Mouse (Mus musculus): ENCODE measurements around the gene Dtl.

DNA sequence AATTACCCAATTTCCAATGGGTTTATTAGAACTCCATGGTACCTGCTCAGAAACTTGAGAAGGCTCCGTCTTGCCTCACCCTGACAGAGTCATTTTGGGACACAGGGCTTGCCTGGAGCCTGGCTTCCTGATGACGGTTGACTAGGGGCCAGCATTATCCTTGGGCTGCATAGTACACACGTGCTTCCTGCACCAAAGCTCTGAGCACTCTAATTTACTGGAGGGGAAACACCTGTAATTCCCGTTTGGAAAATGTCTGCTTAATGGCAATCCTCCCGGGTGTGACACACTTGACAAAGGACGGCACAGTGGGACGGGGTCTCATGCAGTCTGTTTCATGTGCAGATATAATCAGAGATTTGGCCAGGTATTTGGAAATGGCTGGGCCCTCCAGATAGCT lies 84.9 kb downstream of the Dtl start:
- TF ChIP-seq MAFK (IDR thresholded peaks at IDR 0.05; ENCODE audit: insufficient read depth, low read depth, low read length) (no peak), ZNF384 (IDR thresholded peaks at IDR 0.05; ENCODE audit: low read depth, low read length) (no peak), ZC3H11A (IDR thresholded peaks at IDR 0.05; ENCODE audit: borderline replicate concordance, low read depth, low read length) (no peak), HCFC1 (IDR thresholded peaks at IDR 0.05; ENCODE audit: borderline replicate concordance, insufficient read depth, low read length) (no peak)
